Mouse (Mus musculus): ENCODE data around the gene Il17rc. TPM values are rescaled to one million over a fixed set of nuclear protein-coding genes. Genes with fewer than 3 reads are reported as not detected.

Gene Il17rc
- polyA plus RNA-seq (2014; fragmentation: Nextera tagmentation; extraction: Ambion mirVana) = 3.4 and 4.2 TPM in 2 replicates

- Histone ChIP-seq H3K9me3 (ENCODE audit: control insufficient read depth, low read length) (no peaks in the 10 kb centered on the region), H3K9ac (ENCODE audit: low read length) (peak within 1 kb of the TSS; percentile 6; the same call in 1 of the 2 replicates), H3K4me3 (ENCODE audit: low read depth, low read length) (no peak within 1 kb of the TSS), H3K36me3 (ENCODE audit: control insufficient read depth, insufficient read depth, low read length) (no peaks in the 10 kb centered on the region), H3K4me2 (ENCODE audit: low read depth, low read length, severe bottlenecking) (peak within 1 kb of the TSS; percentile 19; the same call in 1 of the 2 replicates), H3K27me3 (ENCODE audit: control insufficient read depth, insufficient read depth, low read length) (peaks cover 7% of the 10 kb centered on the region), H3K4me1 (replicated peaks; ENCODE audit: control insufficient read depth, insufficient read depth, low read length) (peaks cover 8% of the 10 kb centered on the region; the same call in 1 of the 2 replicates), H3K27ac (ENCODE audit: low read depth, low read length) (no peak within 1 kb of the TSS)
- WGBS = 22% methylated on average over 12 of the region's 12 CpGs
- DNase-seq (ENCODE audit: low spot score) = no peak
- no peak for ATAC-seq (replicated peaks; ENCODE audit: low FRiP score)
These were observed at the start of gene Il17rc for GRCm38 (mm10) chr6:113471297-113471936. TSS of gene Il17rc (plus strand) at chr6:113471427.

DNA sequence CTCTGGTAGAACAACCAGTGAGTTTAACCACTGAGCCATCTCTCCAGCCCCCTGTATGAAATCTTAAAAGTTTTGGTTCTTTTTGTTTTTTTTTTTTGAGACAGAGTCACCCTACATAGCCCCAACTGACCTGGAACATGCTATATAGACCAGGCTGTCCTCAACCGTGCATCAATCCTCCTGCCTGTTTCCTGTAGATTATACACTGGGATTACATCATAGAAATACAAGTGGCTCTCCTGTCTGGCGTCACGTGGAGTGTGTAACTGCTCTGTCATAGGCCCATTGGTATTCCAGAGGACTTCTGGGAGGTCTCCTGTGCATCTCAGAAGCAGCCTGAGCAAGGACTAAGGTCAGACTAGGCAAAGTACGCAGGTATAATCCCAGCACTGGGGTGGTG lies 48.2 kb upstream of the Il17rc start:
- Histone ChIP-seq H3K4me1 (replicated peaks; ENCODE audit: control insufficient read depth, insufficient read depth, low read length) (peaks cover 6% of the 10 kb centered on the region; the same call in 1 of the 2 replicates), H3K9ac (ENCODE audit: low read length) (no peak overlapping the region), H3K27me3 (ENCODE audit: control insufficient read depth, insufficient read depth, low read length) (no peaks in the 10 kb centered on the region), H3K4me3 (ENCODE audit: low read depth, low read length) (no peak overlapping the region), H3K36me3 (ENCODE audit: control insufficient read depth, insufficient read depth, low read length) (no peaks in the 10 kb centered on the region), H3K4me2 (ENCODE audit: low read depth, low read length, severe bottlenecking) (no peak overlapping the region), H3K27ac (ENCODE audit: low read depth, low read length) (no peak overlapping the region), H3K9me3 (ENCODE audit: control insufficient read depth, low read length) (no peaks in the 10 kb centered on the region; the same call in 1 of the 2 replicates)
- 81% methylated on average over 4 of the region's 4 CpGs for WGBS
- no peak for ATAC-seq (replicated peaks; ENCODE audit: low FRiP score)
- DNase-seq (ENCODE audit: low spot score) = no peak

DNA sequence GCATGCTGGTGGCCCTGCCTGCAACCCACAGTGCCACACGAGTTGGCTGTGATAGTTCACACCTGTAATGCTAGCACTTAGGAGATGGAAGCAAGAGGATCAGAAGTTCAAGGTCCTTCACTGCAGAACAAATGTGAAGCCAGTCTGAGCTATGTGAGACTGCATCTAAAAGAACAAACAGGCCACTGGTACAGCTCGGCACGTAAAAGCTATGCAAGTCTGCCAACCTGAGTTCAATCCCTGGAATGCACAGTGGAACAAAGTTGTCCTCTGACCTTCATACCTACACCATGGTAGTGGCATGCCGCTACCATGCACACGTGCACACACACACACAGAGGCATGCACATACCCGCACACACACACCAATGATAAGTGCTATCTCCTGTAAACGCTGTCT lies 47.0 kb upstream of the Il17rc start:
- ATAC-seq (replicated peaks; ENCODE audit: low FRiP score) = no peak
- Histone ChIP-seq H3K4me3 (ENCODE audit: low read depth, low read length) (no peak overlapping the region), H3K9ac (ENCODE audit: low read length) (no peak overlapping the region), H3K36me3 (ENCODE audit: control insufficient read depth, insufficient read depth, low read length) (no peaks in the 10 kb centered on the region), H3K27me3 (ENCODE audit: control insufficient read depth, insufficient read depth, low read length) (no peaks in the 10 kb centered on the region), H3K4me2 (ENCODE audit: low read depth, low read length, severe bottlenecking) (no peak overlapping the region), H3K9me3 (ENCODE audit: control insufficient read depth, low read length) (no peaks in the 10 kb centered on the region; the same call in 1 of the 2 replicates), H3K27ac (ENCODE audit: low read depth, low read length) (no peak overlapping the region), H3K4me1 (replicated peaks; ENCODE audit: control insufficient read depth, insufficient read depth, low read length) (no peaks in the 10 kb centered on the region)
- 84% methylated on average over 7 of the region's 7 CpGs for WGBS
- DNase-seq (ENCODE audit: low spot score) = no peak

DNA sequence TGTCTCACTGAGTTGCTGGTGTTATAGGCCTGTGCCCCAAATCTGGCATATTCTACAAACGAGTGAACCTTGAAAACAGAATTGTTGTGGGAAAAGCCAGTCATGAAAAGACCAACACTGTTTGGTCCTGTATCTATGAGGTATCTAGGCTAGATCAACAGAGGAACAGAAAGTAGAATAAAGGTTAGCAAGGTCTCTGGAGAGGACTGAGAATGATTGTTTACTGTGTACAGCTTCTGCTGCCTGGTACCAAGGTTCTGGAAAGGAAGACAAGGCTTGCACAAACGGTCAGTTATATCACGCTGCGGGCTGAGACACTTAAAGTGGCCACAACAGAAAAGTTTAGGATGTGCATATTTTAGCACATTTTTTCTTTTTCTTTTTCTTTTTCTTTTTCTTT lies 44.5 kb upstream of the Il17rc start:
- no peak overlapping the region for H3K4me2 ChIP-seq (ENCODE audit: low read depth, low read length, severe bottlenecking)
- no peak overlapping the region for H3K27ac ChIP-seq (ENCODE audit: low read depth, low read length)
- H3K36me3 ChIP-seq (ENCODE audit: control insufficient read depth, insufficient read depth, low read length) = no peaks in the 10 kb centered on the region
- 89% methylated on average over 4 of the region's 4 CpGs for WGBS
- no peaks in the 10 kb centered on the region for H3K27me3 ChIP-seq (ENCODE audit: control insufficient read depth, insufficient read depth, low read length)
- H3K9ac ChIP-seq (ENCODE audit: low read length) = no peak overlapping the region
- DNase-seq (ENCODE audit: low spot score) (peak; percentile 15), ATAC-seq (replicated peaks; ENCODE audit: low FRiP score) (no peak)
- no peak overlapping the region for H3K4me3 ChIP-seq (ENCODE audit: low read depth, low read length)
- H3K4me1 ChIP-seq (replicated peaks; ENCODE audit: control insufficient read depth, insufficient read depth, low read length) = no peaks in the 10 kb centered on the region
- no peaks in the 10 kb centered on the region; the same call in 1 of the 2 replicates for H3K9me3 ChIP-seq (ENCODE audit: control insufficient read depth, low read length)

GRCm38 (mm10) chr6:113427397-113427796 lies 43.8 kb upstream of the Il17rc start:
- Histone ChIP-seq H3K4me2 (ENCODE audit: low read depth, low read length, severe bottlenecking) (no peak overlapping the region), H3K9ac (ENCODE audit: low read length) (no peak overlapping the region), H3K36me3 (ENCODE audit: control insufficient read depth, insufficient read depth, low read length) (no peaks in the 10 kb centered on the region), H3K27me3 (ENCODE audit: control insufficient read depth, insufficient read depth, low read length) (no peaks in the 10 kb centered on the region), H3K9me3 (ENCODE audit: control insufficient read depth, low read length) (no peaks in the 10 kb centered on the region; the same call in 1 of the 2 replicates), H3K4me3 (ENCODE audit: low read depth, low read length) (no peak overlapping the region), H3K4me1 (replicated peaks; ENCODE audit: control insufficient read depth, insufficient read depth, low read length) (no peaks in the 10 kb centered on the region), H3K27ac (ENCODE audit: low read depth, low read length) (no peak overlapping the region)
- WGBS = 59% methylated on average over 3 of the region's 3 CpGs
- peak; percentile 70 for DNase-seq (ENCODE audit: low spot score)
- ATAC-seq (replicated peaks; ENCODE audit: low FRiP score) = no peak

- no peak overlapping the region for H3K4me3 ChIP-seq (ENCODE audit: low read depth, low read length)
- no peak for ATAC-seq (replicated peaks; ENCODE audit: low FRiP score)
- WGBS = 94% methylated on average over 16 of the region's 16 CpGs
These were observed 43.2 kb upstream of the Il17rc start for GRCm38 (mm10) chr6:113428006-113428405.

DNA sequence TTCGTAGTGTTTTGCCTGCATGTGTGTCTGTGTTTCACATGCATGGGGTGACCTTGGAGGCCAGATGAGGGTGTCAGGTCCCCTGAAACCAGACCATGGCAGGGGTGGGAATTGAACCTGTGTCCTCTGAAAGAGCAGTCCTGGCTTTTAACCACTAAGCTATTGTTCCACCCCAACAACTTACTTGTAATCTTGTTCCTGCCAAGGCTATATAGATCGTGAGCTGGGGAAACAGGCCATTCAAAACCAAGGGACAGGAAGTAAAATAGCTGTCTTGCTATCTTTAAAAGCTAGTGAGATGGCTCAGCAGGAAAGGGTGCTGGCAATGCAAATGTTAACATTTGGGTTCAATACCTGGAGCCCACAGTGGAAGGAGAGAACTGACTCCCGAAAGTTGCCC lies 41.3 kb upstream of the Il17rc start:
- DNase-seq (ENCODE audit: low spot score) = no peak
- Histone ChIP-seq H3K9me3 (ENCODE audit: control insufficient read depth, low read length) (no peaks in the 10 kb centered on the region; the same call in 1 of the 2 replicates), H3K27me3 (ENCODE audit: control insufficient read depth, insufficient read depth, low read length) (no peaks in the 10 kb centered on the region), H3K27ac (ENCODE audit: low read depth, low read length) (no peak overlapping the region), H3K9ac (ENCODE audit: low read length) (no peak overlapping the region), H3K4me3 (ENCODE audit: low read depth, low read length) (no peak overlapping the region), H3K4me1 (replicated peaks; ENCODE audit: control insufficient read depth, insufficient read depth, low read length) (no peaks in the 10 kb centered on the region), H3K4me2 (ENCODE audit: low read depth, low read length, severe bottlenecking) (no peak overlapping the region), H3K36me3 (ENCODE audit: control insufficient read depth, insufficient read depth, low read length) (no peaks in the 10 kb centered on the region)
- no peak for ATAC-seq (replicated peaks; ENCODE audit: low FRiP score)
- 73% methylated on average over 3 of the region's 3 CpGs for WGBS

More at GRCm38 (mm10) chr6:113428006-113428405, 43.2 kb upstream of the Il17rc start:
- Histone ChIP-seq H3K27ac (ENCODE audit: low read depth, low read length) (no peak overlapping the region), H3K9me3 (ENCODE audit: control insufficient read depth, low read length) (no peaks in the 10 kb centered on the region; the same call in 1 of the 2 replicates), H3K4me1 (replicated peaks; ENCODE audit: control insufficient read depth, insufficient read depth, low read length) (no peaks in the 10 kb centered on the region), H3K36me3 (ENCODE audit: control insufficient read depth, insufficient read depth, low read length) (no peaks in the 10 kb centered on the region), H3K4me2 (ENCODE audit: low read depth, low read length, severe bottlenecking) (no peak overlapping the region), H3K9ac (ENCODE audit: low read length) (no peak overlapping the region), H3K27me3 (ENCODE audit: control insufficient read depth, insufficient read depth, low read length) (no peaks in the 10 kb centered on the region)
- DNase-seq (ENCODE audit: low spot score) = no peak

DNA sequence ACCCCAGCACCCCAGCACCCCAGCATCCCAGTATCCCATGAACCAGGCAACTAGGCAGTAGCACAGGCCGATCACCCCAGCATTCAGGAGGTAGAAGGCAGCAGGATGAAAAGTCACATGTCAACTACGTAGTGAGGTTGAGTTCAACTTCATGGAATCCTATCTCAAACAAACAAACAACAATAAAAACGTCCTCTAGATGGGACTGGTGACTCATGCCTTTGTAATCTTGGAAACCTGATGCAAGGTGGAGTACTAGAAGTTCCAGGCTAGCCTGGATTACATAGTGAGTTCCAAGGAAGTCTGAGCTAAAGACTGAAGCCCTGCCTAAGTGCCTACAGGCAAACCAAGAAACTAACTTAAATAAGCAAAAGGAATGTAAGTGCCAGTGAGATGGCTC lies 40.4 kb upstream of the Il17rc start:
- Histone ChIP-seq H3K27me3 (ENCODE audit: control insufficient read depth, insufficient read depth, low read length) (no peaks in the 10 kb centered on the region), H3K27ac (ENCODE audit: low read depth, low read length) (no peak overlapping the region), H3K4me3 (ENCODE audit: low read depth, low read length) (no peak overlapping the region), H3K9me3 (ENCODE audit: control insufficient read depth, low read length) (no peaks in the 10 kb centered on the region; the same call in 1 of the 2 replicates), H3K9ac (ENCODE audit: low read length) (no peak overlapping the region), H3K36me3 (ENCODE audit: control insufficient read depth, insufficient read depth, low read length) (no peaks in the 10 kb centered on the region), H3K4me2 (ENCODE audit: low read depth, low read length, severe bottlenecking) (no peak overlapping the region), H3K4me1 (replicated peaks; ENCODE audit: control insufficient read depth, insufficient read depth, low read length) (no peaks in the 10 kb centered on the region)
- WGBS = 72% methylated on average over 3 of the region's 3 CpGs
- DNase-seq (ENCODE audit: low spot score) (no peak), ATAC-seq (replicated peaks; ENCODE audit: low FRiP score) (no peak)

DNA sequence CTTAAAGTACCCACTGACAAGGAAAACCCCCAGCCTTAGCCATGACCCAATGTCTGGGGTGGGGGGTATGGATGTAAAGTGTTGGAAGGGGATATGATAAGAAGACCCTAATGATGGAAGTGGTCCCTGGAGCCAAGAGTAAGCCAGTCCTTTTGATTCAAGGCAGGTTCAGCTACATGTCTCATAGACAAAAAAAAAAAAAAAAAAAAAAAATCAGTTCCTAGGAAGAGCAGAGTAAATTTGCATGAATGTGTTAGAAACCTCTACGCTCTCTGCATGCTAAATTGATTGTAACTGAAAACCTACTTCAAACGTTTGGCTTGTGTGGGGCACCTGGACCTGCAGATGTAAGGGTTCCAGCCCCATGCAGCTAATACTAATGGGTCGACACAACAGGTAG lies 39.4 kb upstream of the Il17rc start:
- ATAC-seq (replicated peaks; ENCODE audit: low FRiP score) = no peak
- 72% methylated on average over 3 of the region's 3 CpGs for WGBS
- Histone ChIP-seq H3K27ac (ENCODE audit: low read depth, low read length) (no peak overlapping the region), H3K9ac (ENCODE audit: low read length) (no peak overlapping the region), H3K4me3 (ENCODE audit: low read depth, low read length) (no peak overlapping the region), H3K27me3 (ENCODE audit: control insufficient read depth, insufficient read depth, low read length) (no peaks in the 10 kb centered on the region), H3K36me3 (ENCODE audit: control insufficient read depth, insufficient read depth, low read length) (no peaks in the 10 kb centered on the region), H3K9me3 (ENCODE audit: control insufficient read depth, low read length) (no peaks in the 10 kb centered on the region; the same call in 1 of the 2 replicates), H3K4me2 (ENCODE audit: low read depth, low read length, severe bottlenecking) (no peak overlapping the region), H3K4me1 (replicated peaks; ENCODE audit: control insufficient read depth, insufficient read depth, low read length) (no peaks in the 10 kb centered on the region)
- DNase-seq (ENCODE audit: low spot score) = no peak

Data from forebrain, embryonic 11.5 days (tissue).